Mouse (Mus musculus) CH12.LX (cell line): Measurements from ENCODE around the gene Gpr84. TPM values are rescaled to one million over a fixed set of nuclear protein-coding genes. Genes with fewer than 3 reads are reported as not detected.
A peak's percentile ranks its signal among the peaks of the same experiment; 100 is the strongest.

ENCODE experiments used
- DNase-seq: peaks from one replicate; pipeline ENCODE4 v3.0.0-alpha.2; 2013; ENCODE audit errors: extremely low read depth
- H3K27ac ChIP-seq: 2 replicates; pipeline ENCODE4 v1.5.1; 2012; ENCODE audit warnings: low read depth, mild to moderate bottlenecking, control low read depth, moderate library complexity; ENCODE audit not compliant: insufficient read depth
- H3K27me3 ChIP-seq: replicated peaks from 2 replicates; pipeline ENCODE3; 2012; ENCODE audit warnings: inconsistent platforms
- H3K36me3 ChIP-seq, 2 experiments: replicated peaks in 1 of 2; 2 replicates each; pipeline versions ENCODE3 to v1.6.1; 2012; ENCODE audit warnings: inconsistent platforms in 1 of 2, low read length in 1 of 2, mild to moderate bottlenecking in 1 of 2, mixed read lengths in 1 of 2, moderate library complexity in 1 of 2; ENCODE audit not compliant: control insufficient read depth in 1 of 2, insufficient read depth in 1 of 2
- H3K4me1 ChIP-seq, 2 experiments: 2 replicates each; pipeline ENCODE4 v1.6.1; 2012; ENCODE audit warnings: inconsistent platforms in 1 of 2, moderate library complexity in 1 of 2; ENCODE audit not compliant: insufficient read depth in 2 of 2, control insufficient read depth in 1 of 2
- H3K4me2 ChIP-seq: 2 replicates; pipeline ENCODE4 v1.6.1; 2012; ENCODE audit warnings: low read depth, mild to moderate bottlenecking, control low read depth; ENCODE audit not compliant: poor library complexity, insufficient read depth, severe bottlenecking
- H3K4me3 ChIP-seq, 3 experiments: fragments of 150-350 bp in 1 of 3; sonication (generic) in 1 of 3; replicated peaks in 1 of 3; 2 replicates each; pipeline versions ENCODE3 to v1.5.1; 2011 to 2012; ENCODE audit warnings: low read depth in 2 of 3, low read length in 2 of 3, mild to moderate bottlenecking in 2 of 3, moderate library complexity in 2 of 3, control low read depth in 1 of 3, improper control_type of control experiment in 1 of 3, inconsistent platforms in 1 of 3, mixed read lengths in 1 of 3; ENCODE audit not compliant: poor library complexity in 1 of 3
- H3K79me2 ChIP-seq: replicated peaks from 2 replicates; pipeline ENCODE4 v1.6.1; 2012; ENCODE audit warnings: mild to moderate bottlenecking, moderate library complexity; ENCODE audit not compliant: control insufficient read depth, poor library complexity, insufficient read depth, severe bottlenecking; ENCODE audit errors: extremely low read depth
- H3K9ac ChIP-seq: 2 replicates; pipeline ENCODE4 v1.6.1; 2012; ENCODE audit warnings: low read depth, mild to moderate bottlenecking, control low read depth, moderate library complexity; ENCODE audit not compliant: insufficient read depth
- H3K9me3 ChIP-seq: replicated peaks from 2 replicates; pipeline ENCODE3; 2012; ENCODE audit warnings: low read length, inconsistent platforms, mixed read lengths
- CHD2 ChIP-seq: IDR thresholded peaks from 2 replicates; pipeline ENCODE4 v1.6.1; 2011; ENCODE audit warnings: low read length, improper control_type of control experiment
- CTCF ChIP-seq, 2 experiments: IDR thresholded peaks in 1 of 2; conservative IDR thresholded peaks in 1 of 2; 2 replicates each; pipeline ENCODE4 v1.5.1; 2011 to 2012; ENCODE audit warnings: low read depth in 2 of 2, low read length in 2 of 2, improper control_type of control experiment in 1 of 2, inconsistent platforms in 1 of 2, mild to moderate bottlenecking in 1 of 2, moderate library complexity in 1 of 2
- GABPA ChIP-seq: IDR thresholded peaks from 2 replicates; pipeline ENCODE4 v1.6.1; 2012; ENCODE audit warnings: low read depth, low read length, improper control_type of control experiment, inconsistent platforms; ENCODE audit not compliant: insufficient replicate concordance
- HCFC1 ChIP-seq: IDR thresholded peaks from 2 replicates; pipeline ENCODE4 v1.6.1; 2012; ENCODE audit warnings: low read depth, mild to moderate bottlenecking, inconsistent platforms, low read length, improper control_type of control experiment
- JUND ChIP-seq: conservative IDR thresholded peaks from 2 replicates; pipeline ENCODE4 v1.6.1; 2011; ENCODE audit warnings: low read depth, low read length, improper control_type of control experiment
- MAFK ChIP-seq: IDR thresholded peaks from 2 replicates; pipeline ENCODE4 v1.6.1; 2011; ENCODE audit warnings: low read length, improper control_type of control experiment; ENCODE audit not compliant: insufficient replicate concordance
- MAX ChIP-seq: IDR thresholded peaks from 2 replicates; pipeline ENCODE4 v1.6.1; 2011; ENCODE audit warnings: low read length, improper control_type of control experiment
- MYC ChIP-seq: IDR thresholded peaks from 2 replicates; pipeline ENCODE4 v1.6.1; 2011; ENCODE audit warnings: low read depth, mild to moderate bottlenecking, improper control_type of control experiment, low read length
- POLR2AphosphoS2 ChIP-seq: IDR thresholded peaks from 2 replicates; pipeline ENCODE4 v1.6.1; 2011; ENCODE audit warnings: low read depth, low read length, improper control_type of control experiment
- RAD21 ChIP-seq: IDR thresholded peaks from 2 replicates; pipeline ENCODE4 v1.6.1; 2011; ENCODE audit warnings: low read depth, mild to moderate bottlenecking, low read length, improper control_type of control experiment, moderate library complexity
- RCOR1 ChIP-seq: conservative IDR thresholded peaks from 2 replicates; pipeline ENCODE4 v1.6.1; 2012; ENCODE audit warnings: low read depth, mild to moderate bottlenecking, inconsistent platforms, low read length, improper control_type of control experiment
- SMC3 ChIP-seq: IDR thresholded peaks from 2 replicates; pipeline ENCODE4 v1.6.1; 2011; ENCODE audit warnings: low read depth, low read length, improper control_type of control experiment
- TCF12 ChIP-seq: IDR thresholded peaks from 2 replicates; pipeline ENCODE4 v1.6.1; 2014; ENCODE audit warnings: low read depth, mild to moderate bottlenecking, inconsistent platforms, low read length, improper control_type of control experiment
- ZC3H11A ChIP-seq: IDR thresholded peaks from 2 replicates; pipeline ENCODE4 v1.6.1; 2012; ENCODE audit warnings: low read depth, mild to moderate bottlenecking, inconsistent platforms, low read length, improper control_type of control experiment
- ZKSCAN1 ChIP-seq: IDR thresholded peaks from 2 replicates; pipeline ENCODE4 v1.6.1; 2012; ENCODE audit warnings: low read depth, inconsistent platforms, low read length, improper control_type of control experiment, borderline replicate concordance
- ZMIZ1 ChIP-seq: IDR thresholded peaks from 2 replicates; pipeline ENCODE4 v1.6.1; 2012; ENCODE audit warnings: low read depth, mild to moderate bottlenecking, inconsistent platforms, low read length, improper control_type of control experiment
- dilution Hi-C: fragments of 300-500 bp; cut with MboI; formaldehyde crosslinking; loops from 2 replicates; pipeline ENCODE4 v1.14.3; 2020; ENCODE audit warnings: low sequenced_read_pairs; ENCODE audit not compliant: extremely low pct_unique_long_range_greater_than_20kb, extremely low pct_ligation_motif_present
- in situ Hi-C: fragments of 300-500 bp; cut with MboI; formaldehyde crosslinking; loops from 3 replicates; pipeline ENCODE4 v1.14.3; 2019; ENCODE audit warnings: low sequenced_read_pairs, low pct_ligation_motif_present, low pct_unique_long_range_greater_than_20kb, mixed read lengths
- polyA plus RNA-seq: library from polyadenylated mRNA; unstranded; fragments of >175 nt; gene quantifications from 2 replicates; pipeline ENCODE4 v1.2.1, GENCODE M21; 2012; ENCODE audit warnings: low read depth; ENCODE audit not compliant: insufficient read length
- total RNA-seq, 2 experiments: library from RNA; depleted of rRNA; stranded (reverse); fragments of 300-350 nt in 1 of 2; fragments of >200 nt in 1 of 2; gene quantifications; 2 replicates each; pipeline ENCODE4 v1.2.3; 2012 to 2014

Gene Gpr84
- total and polyA plus RNA-seq, 3 experiments: 0.42 to 1.4 (median 0.66) TPM

GRCm38 (mm10) chr15:103343008-103343407, 32.6 kb upstream of the Gpr84 start:
- H3K4me1 ChIP-seq: peaks cover 10 to 34% of the 10 kb centered on the region in 2 experiments; a peak in 3 of 4 replicates
- H3K9ac ChIP-seq: no peak overlapping the region
- H3K27ac ChIP-seq: no peak overlapping the region
- dilution Hi-C loops: no loop called here
- peaks cover 8% of the 10 kb centered on the region for H3K27me3 ChIP-seq
- TF ChIP-seq RCOR1: no peak
- no peak for TF ChIP-seq ZMIZ1
- no peak for TF ChIP-seq GABPA
- TF ChIP-seq ZKSCAN1: no peak
- no peak for TF ChIP-seq POLR2AphosphoS2
- no peak for TF ChIP-seq JUND
- TF ChIP-seq MAX: no peak
- no peak for TF ChIP-seq HCFC1
- no peak overlapping the region for H3K4me2 ChIP-seq
- no peak overlapping the region for H3K4me3 ChIP-seq
- no peaks in the 10 kb centered on the region for H3K9me3 ChIP-seq
- in situ Hi-C loops: no loop called here
- H3K79me2 ChIP-seq: no peaks in the 10 kb centered on the region
- peaks cover 0 to 5% of the 10 kb centered on the region in 2 experiments for H3K36me3 ChIP-seq
- DNase-seq: no peak

- peaks cover 11 to 36% of the 10 kb centered on the region in 2 experiments; a peak in 3 of 4 replicates for H3K4me1 ChIP-seq
- no peak overlapping the region for H3K4me3 ChIP-seq
- H3K79me2 ChIP-seq: no peaks in the 10 kb centered on the region
- H3K9ac ChIP-seq: no peak overlapping the region
- peaks cover 8% of the 10 kb centered on the region for H3K27me3 ChIP-seq
- H3K9me3 ChIP-seq: no peaks in the 10 kb centered on the region
- dilution Hi-C loops: no loop called here
- no peak overlapping the region for H3K4me2 ChIP-seq
- H3K36me3 ChIP-seq: peaks cover 0 to 5% of the 10 kb centered on the region in 2 experiments
- in situ Hi-C loops: no loop called here
- H3K27ac ChIP-seq: no peak overlapping the region
- TF ChIP-seq MAX (no peak), ZC3H11A (peak; percentile 27; the same call in 1 of the 2 replicates), RAD21 (peak; percentile 92), JUND (peak; percentile 46; the same call in 1 of the 2 replicates), HCFC1 (no peak), MYC (0 out of 2 replicates have a peak, but pooled peaks have one; percentile 60), CHD2 (no peak), TCF12 (no peak; the same call in 1 of the 2 replicates), MAFK (0 out of 2 replicates have a peak, but pooled peaks have one; percentile 33), CTCF (conservative IDR thresholded peaks at IDR 0.05 in 1 of 2, IDR thresholded peaks at IDR 0.05 in 1 of 2; ENCODE audit: low read depth in 2 of 2, low read length in 2 of 2) (peak; percentile 95), SMC3 (peak; percentile 78)
- peak; percentile 91 for DNase-seq
Measured at GRCm38 (mm10) chr15:103342415-103342814, 32.0 kb upstream of the Gpr84 start.
